Mouse (Mus musculus): Measurements from ENCODE around the gene Trio. TPM values are rescaled to one million over a fixed set of nuclear protein-coding genes. Genes with fewer than 3 reads are reported as not detected.

Gene Trio
- polyA plus RNA-seq, 1 experiment from 2014 or later, result 38.4 TPM

DNA sequence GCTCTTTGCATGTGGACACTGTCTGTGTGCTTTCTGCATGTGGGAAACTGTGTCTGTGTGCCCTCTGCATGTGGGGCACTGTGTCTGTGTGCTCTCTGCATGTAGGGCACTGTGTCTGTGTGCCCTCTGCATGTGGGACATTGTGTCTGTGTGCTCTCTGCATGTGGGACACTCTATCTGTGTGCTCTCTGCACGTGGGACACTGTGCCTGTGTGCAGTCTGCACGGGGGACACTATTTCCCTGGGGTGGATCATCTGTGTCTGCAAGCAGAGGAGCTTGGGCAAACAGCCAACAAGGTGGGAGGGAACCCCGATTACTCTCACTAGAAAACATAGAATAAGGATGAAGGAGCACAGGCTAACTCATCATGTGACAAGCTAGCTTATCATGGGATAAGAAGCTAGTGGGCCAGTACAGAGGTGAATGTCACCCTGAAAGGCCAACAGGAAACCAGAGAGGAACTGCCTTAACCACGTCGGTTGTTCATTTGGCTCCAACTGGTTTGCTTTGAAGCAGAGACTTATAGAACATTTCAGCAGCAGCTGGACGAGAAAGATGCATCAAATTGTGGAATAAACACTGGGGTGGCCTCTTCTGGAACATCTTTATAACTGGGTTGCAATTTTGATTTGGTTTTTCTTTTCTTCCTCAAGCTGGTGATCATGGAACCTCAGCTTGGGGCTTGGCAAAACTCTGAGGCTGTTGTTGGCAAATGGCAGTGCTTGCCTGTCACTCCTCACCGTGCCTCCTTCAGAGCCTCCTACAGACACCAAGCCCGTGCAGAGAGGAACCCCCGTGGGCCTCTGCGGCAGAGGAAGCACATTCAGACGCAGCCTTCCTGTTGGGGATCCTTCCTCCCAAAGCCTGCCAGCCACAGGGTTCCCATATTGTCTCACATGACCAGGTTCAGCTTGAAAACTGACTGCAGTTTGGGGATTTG lies 323.3 kb downstream of the Trio start:
- no peaks in the 10 kb centered on the region for H3K9me3 ChIP-seq (replicated peaks)
- no peak for DNase-seq (ENCODE audit: low spot score)
- peaks cover 12% of the 10 kb centered on the region for H3K4me1 ChIP-seq
- no peaks in the 10 kb centered on the region for H3K36me3 ChIP-seq
- H3K27me3 ChIP-seq (ENCODE audit: low read depth, poor library complexity, severe bottlenecking), result no peaks in the 10 kb centered on the region
- 59% methylated on average over 11 of the region's 11 CpGs for WGBS
- peak overlapping the region; percentile 46; the same call in 1 of the 2 replicates for H3K27ac ChIP-seq
- no peak overlapping the region for H3K4me3 ChIP-seq

GRCm38 (mm10) chr15:27697632-27698031 lies 328.0 kb downstream of the Trio start:
- DNase-seq (ENCODE audit: low spot score), result no peak
- no peak overlapping the region for H3K4me3 ChIP-seq
- H3K27me3 ChIP-seq (ENCODE audit: low read depth, poor library complexity, severe bottlenecking), result no peaks in the 10 kb centered on the region
- no peak overlapping the region for H3K27ac ChIP-seq
- 93% methylated on average over 5 of the region's 5 CpGs for WGBS
- H3K36me3 ChIP-seq, result no peaks in the 10 kb centered on the region
- H3K4me1 ChIP-seq, result peaks cover 4% of the 10 kb centered on the region; the same call in 1 of the 2 replicates
- no peaks in the 10 kb centered on the region for H3K9me3 ChIP-seq (replicated peaks)

DNA sequence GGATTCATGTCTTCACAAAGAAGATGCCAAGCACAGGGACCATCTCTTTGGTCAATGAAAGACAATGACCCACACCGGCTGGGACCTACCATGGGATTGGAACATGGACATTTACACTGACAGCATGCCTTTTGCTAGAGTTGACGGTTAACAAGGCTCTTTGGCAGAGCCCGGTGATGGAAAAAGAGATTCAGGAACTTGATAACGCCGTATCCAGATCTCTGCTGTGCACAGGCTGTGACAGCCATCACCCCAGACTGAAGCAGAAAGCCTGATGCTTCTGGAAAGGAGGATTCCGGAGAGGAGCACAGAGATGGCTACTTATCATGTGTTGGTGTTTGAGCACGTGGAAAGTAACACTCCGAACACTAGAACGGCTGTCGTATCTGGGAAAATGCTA lies 332.4 kb downstream of the Trio start:
- DNase-seq (ENCODE audit: low spot score), result no peak
- no peaks in the 10 kb centered on the region for H3K36me3 ChIP-seq
- 91% methylated on average over 10 of the region's 10 CpGs for WGBS
- H3K4me1 ChIP-seq, result no peaks in the 10 kb centered on the region
- no peaks in the 10 kb centered on the region for H3K9me3 ChIP-seq (replicated peaks)
- H3K4me3 ChIP-seq, result no peak overlapping the region
- H3K27me3 ChIP-seq (ENCODE audit: low read depth, poor library complexity, severe bottlenecking), result no peaks in the 10 kb centered on the region
- H3K27ac ChIP-seq, result no peak overlapping the region

- 90% methylated on average over 7 of the region's 7 CpGs for WGBS
- H3K4me1 ChIP-seq, result no peaks in the 10 kb centered on the region
- no peaks in the 10 kb centered on the region for H3K36me3 ChIP-seq
- no peaks in the 10 kb centered on the region for H3K27me3 ChIP-seq (ENCODE audit: low read depth, poor library complexity, severe bottlenecking)
- DNase-seq (ENCODE audit: low spot score), result no peak
- no peak overlapping the region for H3K4me3 ChIP-seq
- no peak overlapping the region for H3K27ac ChIP-seq
- H3K9me3 ChIP-seq (replicated peaks), result no peaks in the 10 kb centered on the region
Measured at GRCm38 (mm10) chr15:27692161-27692560, 333.5 kb downstream of the Trio start.

DNA sequence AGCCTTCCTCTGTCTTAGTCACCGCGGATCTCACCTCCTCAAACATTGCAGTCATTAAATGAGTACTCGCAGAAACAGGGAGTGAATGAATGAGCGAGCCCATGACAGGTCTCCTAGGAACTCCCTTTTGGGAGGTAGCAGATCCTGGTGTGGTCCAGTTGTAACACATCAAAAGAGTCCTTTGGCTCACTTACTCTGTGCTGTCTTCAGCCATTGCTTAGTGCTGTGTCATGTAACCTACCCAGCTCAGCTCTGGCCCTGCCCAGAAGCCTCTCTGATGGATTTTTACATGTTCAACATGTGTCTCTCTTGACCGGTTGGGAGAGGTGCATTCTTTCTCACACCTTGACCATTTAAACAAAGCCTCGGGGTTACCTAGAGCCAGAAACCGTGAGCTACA lies 334.4 kb downstream of the Trio start:
- no peak overlapping the region for H3K4me3 ChIP-seq
- no peaks in the 10 kb centered on the region for H3K27me3 ChIP-seq (ENCODE audit: low read depth, poor library complexity, severe bottlenecking)
- H3K27ac ChIP-seq, result no peak overlapping the region
- no peaks in the 10 kb centered on the region for H3K4me1 ChIP-seq
- no peak for DNase-seq (ENCODE audit: low spot score)
- H3K36me3 ChIP-seq, result no peaks in the 10 kb centered on the region
- WGBS, result 91% methylated on average over 7 of the region's 7 CpGs
- H3K9me3 ChIP-seq (replicated peaks), result no peaks in the 10 kb centered on the region

DNA sequence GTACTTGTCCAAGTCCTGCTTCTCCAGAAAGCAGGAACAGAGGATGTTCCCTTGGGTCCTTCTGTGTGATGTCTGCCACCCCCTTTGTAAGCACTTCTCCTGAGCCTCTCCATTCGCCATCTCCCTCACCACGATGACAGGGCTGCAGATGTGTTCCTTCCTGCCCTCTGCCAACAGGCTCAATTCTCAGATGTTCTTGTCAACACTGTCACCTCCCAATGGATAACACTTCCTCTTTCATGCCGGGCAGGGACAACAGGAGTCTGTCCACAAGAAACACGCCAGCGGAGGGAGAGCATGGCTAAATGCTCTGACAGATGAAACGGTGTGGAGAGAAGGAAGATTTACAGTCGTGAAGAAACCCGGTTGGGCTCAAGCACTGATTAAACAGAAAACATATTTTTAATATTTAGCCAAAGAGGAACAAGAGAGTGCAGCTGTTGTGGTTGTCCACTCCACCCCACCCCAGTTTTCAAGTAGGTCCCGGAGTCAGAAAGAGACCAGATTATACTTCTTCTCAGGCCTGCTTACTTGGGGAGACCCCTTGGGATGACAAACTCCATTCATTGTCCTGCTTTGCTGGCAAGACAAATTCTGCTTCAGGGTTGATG lies 337.5 kb downstream of the Trio start:
- Histone ChIP-seq H3K36me3 (no peaks in the 10 kb centered on the region), H3K4me3 (no peak overlapping the region), H3K27ac (no peak overlapping the region), H3K4me1 (no peaks in the 10 kb centered on the region), H3K27me3 (ENCODE audit: low read depth, poor library complexity, severe bottlenecking) (no peaks in the 10 kb centered on the region), H3K9me3 (replicated peaks) (no peaks in the 10 kb centered on the region)
- WGBS, result 76% methylated on average over 9 of the region's 9 CpGs
- DNase-seq (ENCODE audit: low spot score), result no peak

- no peak for DNase-seq (ENCODE audit: low spot score)
- H3K27ac ChIP-seq, result no peak overlapping the region
- WGBS, result 93% methylated on average over 7 of the region's 7 CpGs
- H3K36me3 ChIP-seq, result no peaks in the 10 kb centered on the region
- H3K27me3 ChIP-seq (ENCODE audit: low read depth, poor library complexity, severe bottlenecking), result 0 out of 2 replicates have a peak, but pooled peaks cover 10% of the 10 kb centered on the region
- H3K4me3 ChIP-seq, result no peak overlapping the region
- no peaks in the 10 kb centered on the region for H3K9me3 ChIP-seq (replicated peaks)
- peaks cover 13% of the 10 kb centered on the region for H3K4me1 ChIP-seq
Measured at GRCm38 (mm10) chr15:27684813-27685212, 340.8 kb downstream of the Trio start.

DNA sequence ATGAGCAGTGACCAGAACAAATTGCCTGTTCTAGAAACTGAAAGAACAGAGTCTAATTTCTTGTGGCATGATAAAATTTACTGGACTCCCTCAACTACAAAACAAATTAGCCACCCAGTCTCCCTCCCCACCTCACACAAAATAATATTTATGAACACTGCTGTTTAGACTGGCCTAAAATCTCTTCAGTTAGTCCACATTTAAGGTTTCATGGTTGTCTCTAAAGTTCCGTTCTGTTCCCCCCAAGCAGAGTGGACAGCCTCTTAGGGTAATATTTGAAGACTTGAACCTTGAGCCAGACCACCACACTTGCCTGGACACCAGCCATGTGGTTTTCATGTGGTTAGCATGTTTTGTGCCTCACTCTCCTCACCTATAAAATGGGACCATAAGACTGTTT lies 342.4 kb downstream of the Trio start:
- Histone ChIP-seq H3K4me3 (no peak overlapping the region), H3K4me1 (peaks cover 17% of the 10 kb centered on the region), H3K9me3 (replicated peaks) (no peaks in the 10 kb centered on the region), H3K27me3 (ENCODE audit: low read depth, poor library complexity, severe bottlenecking) (0 out of 2 replicates have a peak, but pooled peaks cover 10% of the 10 kb centered on the region), H3K27ac (no peak overlapping the region), H3K36me3 (no peaks in the 10 kb centered on the region)
- 97% methylated on average over 1 of the region's 1 CpGs for WGBS
- no peak for DNase-seq (ENCODE audit: low spot score)

DNA sequence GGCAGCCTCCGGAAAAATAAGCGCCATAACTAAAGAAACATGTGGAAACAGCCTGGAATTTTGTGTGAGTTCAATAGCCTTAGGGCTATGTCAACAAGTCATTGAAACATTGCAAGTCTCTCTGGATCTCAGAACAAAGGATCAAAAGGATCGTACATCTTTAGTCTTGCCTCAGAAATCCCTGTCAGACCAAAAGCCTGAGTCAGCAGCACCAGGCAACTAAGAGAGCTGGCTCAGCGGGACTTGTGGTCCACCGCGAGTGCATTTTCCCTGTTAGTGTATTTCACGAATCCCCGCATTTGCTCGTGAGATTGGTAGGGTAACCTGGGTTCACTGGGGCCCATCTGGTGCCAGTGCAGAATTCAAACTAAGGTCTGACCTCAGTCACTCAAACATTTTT lies 343.0 kb downstream of the Trio start:
- 56% methylated on average over 9 of the region's 9 CpGs for WGBS
- Histone ChIP-seq H3K27me3 (ENCODE audit: low read depth, poor library complexity, severe bottlenecking) (0 out of 2 replicates have a peak, but pooled peaks cover 10% of the 10 kb centered on the region), H3K4me1 (peaks cover 17% of the 10 kb centered on the region), H3K36me3 (no peaks in the 10 kb centered on the region), H3K9me3 (replicated peaks) (no peaks in the 10 kb centered on the region), H3K27ac (no peak overlapping the region), H3K4me3 (no peak overlapping the region)
- no peak for DNase-seq (ENCODE audit: low spot score)

DNA sequence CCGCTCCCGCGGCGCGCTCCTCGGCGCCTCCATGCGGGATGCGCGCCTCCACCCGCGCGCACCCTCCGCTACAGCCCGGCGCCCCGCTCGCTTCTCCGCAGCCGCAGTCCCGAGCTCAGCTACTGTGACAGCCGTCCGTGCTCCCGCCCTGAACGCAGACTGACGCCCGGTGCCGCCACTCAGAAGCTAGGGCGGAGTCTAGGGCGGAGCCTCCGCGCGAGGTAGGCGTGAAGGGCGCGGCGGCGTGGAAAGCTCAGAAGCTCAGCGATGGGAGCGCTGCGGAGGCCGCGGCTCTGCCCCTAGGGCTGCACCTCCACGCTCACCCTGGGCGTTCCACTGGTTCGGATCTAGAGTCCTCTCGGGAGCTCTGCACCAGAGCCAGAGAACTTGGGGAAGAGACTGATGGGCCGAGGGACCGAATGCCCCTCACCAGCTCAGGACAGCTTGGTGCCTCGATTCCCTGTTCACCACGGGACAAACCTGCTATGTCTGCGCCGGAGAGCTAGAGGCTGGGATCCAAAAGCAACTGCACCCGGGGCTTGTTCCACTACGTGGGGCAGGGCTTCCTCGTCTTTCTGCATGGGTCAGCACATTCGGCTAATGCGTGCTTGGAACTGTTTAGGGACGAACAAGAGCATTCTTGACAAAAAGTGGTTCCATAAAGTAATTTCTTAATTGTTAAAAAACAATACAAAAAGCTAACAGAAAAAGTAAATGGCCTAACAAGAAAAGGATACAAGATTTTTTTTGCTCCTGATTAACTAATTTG lies 344.0 kb downstream of the Trio start, which contains the start of gene Otulinl:
TSS of gene Otulinl (minus strand) at position 161 of the 769 bp plus-strand sequence.
- Histone ChIP-seq H3K36me3 (no peaks in the 10 kb centered on the region), H3K4me1 (peaks cover 17% of the 10 kb centered on the region), H3K4me3 (peak within 1 kb of the TSS; percentile 71), H3K9me3 (replicated peaks) (no peaks in the 10 kb centered on the region), H3K27me3 (ENCODE audit: low read depth, poor library complexity, severe bottlenecking) (0 out of 2 replicates have a peak, but pooled peaks cover 10% of the 10 kb centered on the region), H3K27ac (peak within 1 kb of the TSS; percentile 81)
- 2% methylated on average over 59 of the region's 59 CpGs for WGBS
- DNase-seq (ENCODE audit: low spot score), result peak; percentile 93

GRCm38 (mm10) chr15:27680997-27681396 lies 344.7 kb downstream of the Trio start:
- Histone ChIP-seq H3K27me3 (ENCODE audit: low read depth, poor library complexity, severe bottlenecking) (0 out of 2 replicates have a peak, but pooled peaks cover 10% of the 10 kb centered on the region), H3K36me3 (no peaks in the 10 kb centered on the region), H3K27ac (peak overlapping the region; percentile 81), H3K9me3 (replicated peaks) (no peaks in the 10 kb centered on the region), H3K4me3 (peak overlapping the region; percentile 71), H3K4me1 (peaks cover 17% of the 10 kb centered on the region)
- DNase-seq (ENCODE audit: low spot score), result no peak
- 4% methylated on average over 28 of the region's 28 CpGs for WGBS

Measured in limb, embryonic 10.5 days (tissue).